Mouse (Mus musculus): Measurements from ENCODE around the gene Hoxd1. TPM values are rescaled to one million over a fixed set of nuclear protein-coding genes. Genes with fewer than 3 reads are reported as not detected.

The Hoxd1 gene
- total RNA-seq, 1 experiment: 0.36 TPM

- Histone ChIP-seq H3K27ac (ENCODE audit: insufficient read depth, low read depth, low read length, poor library complexity, severe bottlenecking) (no peak overlapping the region), H3K9ac (ENCODE audit: insufficient read depth, low read depth, low read length, poor library complexity, severe bottlenecking) (no peak overlapping the region), H3K36me3 (ENCODE audit: control insufficient read depth, insufficient read depth, low read length, poor library complexity, severe bottlenecking) (no peaks in the 10 kb centered on the region), H3K9me3 (ENCODE audit: control insufficient read depth, insufficient read depth, low read depth, low read length) (no peaks in the 10 kb centered on the region), H3K4me1 (ENCODE audit: control insufficient read depth in 2 of 2, insufficient read depth in 2 of 2, low read length in 2 of 2, poor library complexity in 1 of 2) (peaks cover 0 to 8% of the 10 kb centered on the region in 2 experiments; a peak in 1 of 4 replicates), H3K4me3 (ENCODE audit: insufficient read depth in 1 of 2, low read depth in 1 of 2, low read length in 2 of 2, poor library complexity in 1 of 2, severe bottlenecking in 1 of 2) (peak overlapping the region; percentile 28 to 58; a peak in 3 of 4 replicates)
- DNase-seq (ENCODE audit: low read depth, low spot score): peak; percentile 82
- in situ Hi-C loops (cut with MboI; ENCODE audit: low sequenced_read_pairs in 2 of 2, unreplicated experiment in 2 of 2): loop anchor here (10.0 to 25.0 kb wide), 4 partner anchors 339 to 872 kb away; no protein-coding TSS in a partner anchor
- TF ChIP-seq ZNF384 (IDR thresholded peaks at IDR 0.05; ENCODE audit: low read depth, low read length) (no peak), ZC3H11A (IDR thresholded peaks at IDR 0.05; ENCODE audit: borderline replicate concordance, low read depth, low read length) (peak; percentile 92)
These were observed 47.1 kb upstream of the Hoxd1 start for GRCm38 (mm10) chr2:74715504-74716241.

GRCm38 (mm10) chr2:74720384-74720783 is 42.4 kb upstream of the Hoxd1 start:
- Histone ChIP-seq H3K9ac (ENCODE audit: insufficient read depth, low read depth, low read length, poor library complexity, severe bottlenecking) (no peak overlapping the region), H3K4me3 (ENCODE audit: insufficient read depth in 1 of 2, low read depth in 1 of 2, low read length in 2 of 2, poor library complexity in 1 of 2, severe bottlenecking in 1 of 2) (no peak overlapping the region), H3K27ac (ENCODE audit: insufficient read depth, low read depth, low read length, poor library complexity, severe bottlenecking) (no peak overlapping the region), H3K4me1 (ENCODE audit: control insufficient read depth in 2 of 2, insufficient read depth in 2 of 2, low read length in 2 of 2, poor library complexity in 1 of 2) (peaks cover 0 to 12% of the 10 kb centered on the region in 2 experiments; a peak in 1 of 4 replicates), H3K9me3 (ENCODE audit: control insufficient read depth, insufficient read depth, low read depth, low read length) (no peaks in the 10 kb centered on the region), H3K36me3 (ENCODE audit: control insufficient read depth, insufficient read depth, low read length, poor library complexity, severe bottlenecking) (no peaks in the 10 kb centered on the region)
- DNase-seq (ENCODE audit: low read depth, low spot score): no peak
- in situ Hi-C loops (cut with MboI; ENCODE audit: low sequenced_read_pairs in 2 of 2, unreplicated experiment in 2 of 2): loop anchor here (25.0 kb wide), 2 partner anchors 592 to 867 kb away; no protein-coding TSS in a partner anchor
- TF ChIP-seq ZC3H11A (IDR thresholded peaks at IDR 0.05; ENCODE audit: borderline replicate concordance, low read depth, low read length): no peak
- no peak for TF ChIP-seq CHD2 (IDR thresholded peaks at IDR 0.05; ENCODE audit: low read depth, low read length)
- TF ChIP-seq ZNF384 (IDR thresholded peaks at IDR 0.05; ENCODE audit: low read depth, low read length): no peak
- TF ChIP-seq HCFC1 (IDR thresholded peaks at IDR 0.05; ENCODE audit: borderline replicate concordance, insufficient read depth, low read length): no peak
- no peak for TF ChIP-seq MAFK (IDR thresholded peaks at IDR 0.05; ENCODE audit: insufficient read depth, low read depth, low read length)

- no peak overlapping the region for H3K9ac ChIP-seq (ENCODE audit: insufficient read depth, low read depth, low read length, poor library complexity, severe bottlenecking)
- in situ Hi-C loops (cut with MboI; ENCODE audit: low sequenced_read_pairs in 2 of 2, unreplicated experiment in 2 of 2): loop anchor here (25.0 kb wide), 2 partner anchors 591 to 866 kb away; no protein-coding TSS in a partner anchor
- H3K9me3 ChIP-seq (ENCODE audit: control insufficient read depth, insufficient read depth, low read depth, low read length): no peaks in the 10 kb centered on the region
- peaks cover 0 to 12% of the 10 kb centered on the region in 2 experiments; a peak in 1 of 4 replicates for H3K4me1 ChIP-seq (ENCODE audit: control insufficient read depth in 2 of 2, insufficient read depth in 2 of 2, low read length in 2 of 2, poor library complexity in 1 of 2)
- no peak overlapping the region for H3K27ac ChIP-seq (ENCODE audit: insufficient read depth, low read depth, low read length, poor library complexity, severe bottlenecking)
- no peak for DNase-seq (ENCODE audit: low read depth, low spot score)
- TF ChIP-seq CHD2 (IDR thresholded peaks at IDR 0.05; ENCODE audit: low read depth, low read length) (no peak), HCFC1 (IDR thresholded peaks at IDR 0.05; ENCODE audit: borderline replicate concordance, insufficient read depth, low read length) (no peak), ZNF384 (IDR thresholded peaks at IDR 0.05; ENCODE audit: low read depth, low read length) (no peak), MAFK (IDR thresholded peaks at IDR 0.05; ENCODE audit: insufficient read depth, low read depth, low read length) (no peak), ZC3H11A (IDR thresholded peaks at IDR 0.05; ENCODE audit: borderline replicate concordance, low read depth, low read length) (no peak)
- H3K36me3 ChIP-seq (ENCODE audit: control insufficient read depth, insufficient read depth, low read length, poor library complexity, severe bottlenecking): no peaks in the 10 kb centered on the region
- H3K4me3 ChIP-seq (ENCODE audit: insufficient read depth in 1 of 2, low read depth in 1 of 2, low read length in 2 of 2, poor library complexity in 1 of 2, severe bottlenecking in 1 of 2): no peak overlapping the region
These were observed 41.8 kb upstream of the Hoxd1 start for GRCm38 (mm10) chr2:74720955-74721491.

DNA sequence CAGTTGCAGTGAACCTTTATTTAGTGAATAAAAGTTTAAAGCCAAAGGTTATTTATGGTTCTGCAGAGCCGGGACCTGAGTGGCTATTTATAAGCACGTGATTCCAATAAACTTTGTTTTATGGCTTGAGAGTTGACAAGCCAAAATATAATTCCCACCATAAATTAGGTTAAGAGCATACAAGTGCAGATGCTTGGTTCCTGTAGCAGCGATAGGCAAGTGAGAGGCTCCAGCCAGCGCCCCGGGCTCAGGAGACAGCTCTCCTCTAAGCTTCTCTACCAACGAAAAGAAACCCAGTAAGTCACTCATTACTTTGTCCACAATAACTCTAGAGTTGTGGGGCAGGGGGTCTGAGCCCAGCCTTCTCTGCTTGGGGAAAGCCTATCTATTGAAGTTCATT is 40.9 kb upstream of the Hoxd1 start:
- Histone ChIP-seq H3K9me3 (ENCODE audit: control insufficient read depth, insufficient read depth, low read depth, low read length) (no peaks in the 10 kb centered on the region), H3K9ac (ENCODE audit: insufficient read depth, low read depth, low read length, poor library complexity, severe bottlenecking) (no peak overlapping the region), H3K4me1 (ENCODE audit: control insufficient read depth in 2 of 2, insufficient read depth in 2 of 2, low read length in 2 of 2, poor library complexity in 1 of 2) (peaks cover 0 to 12% of the 10 kb centered on the region in 2 experiments; a peak in 1 of 4 replicates), H3K36me3 (ENCODE audit: control insufficient read depth, insufficient read depth, low read length, poor library complexity, severe bottlenecking) (no peaks in the 10 kb centered on the region), H3K4me3 (ENCODE audit: insufficient read depth in 1 of 2, low read depth in 1 of 2, low read length in 2 of 2, poor library complexity in 1 of 2, severe bottlenecking in 1 of 2) (no peak overlapping the region), H3K27ac (ENCODE audit: insufficient read depth, low read depth, low read length, poor library complexity, severe bottlenecking) (no peak overlapping the region)
- no peak for DNase-seq (ENCODE audit: low read depth, low spot score)
- no peak for TF ChIP-seq HCFC1 (IDR thresholded peaks at IDR 0.05; ENCODE audit: borderline replicate concordance, insufficient read depth, low read length)
- TF ChIP-seq CHD2 (IDR thresholded peaks at IDR 0.05; ENCODE audit: low read depth, low read length): no peak
- TF ChIP-seq ZNF384 (IDR thresholded peaks at IDR 0.05; ENCODE audit: low read depth, low read length): no peak
- TF ChIP-seq ZC3H11A (IDR thresholded peaks at IDR 0.05; ENCODE audit: borderline replicate concordance, low read depth, low read length): no peak
- in situ Hi-C loops (cut with MboI; ENCODE audit: low sequenced_read_pairs in 2 of 2, unreplicated experiment in 2 of 2): loop anchor here (25.0 kb wide), 2 partner anchors 590 to 865 kb away; no protein-coding TSS in a partner anchor

Measured in ES-E14 (cell line).